Mouse (Mus musculus) testis, postnatal 14 days (tissue): ENCODE results near the gene Gm14496.
A peak's percentile ranks its signal among the peaks of the same experiment; 100 is the strongest.
"Not testable (repeated sequence)": the region's sequence is repeated elsewhere in the genome, so short reads cannot be mapped to it uniquely, and the experiment has no call there.

Experiments used
- DNase-seq: peaks from one replicate; pipeline ENCODE4 v3.0.0; 2021; ENCODE audit warnings: low spot score

Gm14496 gene

GRCm38 (mm10) chr2:181990829-181991228 lies at the start of gene Gm14496:
Gene Gm14496 (plus strand): TSS chr2:181991129.
- no peak for DNase-seq

DNA sequence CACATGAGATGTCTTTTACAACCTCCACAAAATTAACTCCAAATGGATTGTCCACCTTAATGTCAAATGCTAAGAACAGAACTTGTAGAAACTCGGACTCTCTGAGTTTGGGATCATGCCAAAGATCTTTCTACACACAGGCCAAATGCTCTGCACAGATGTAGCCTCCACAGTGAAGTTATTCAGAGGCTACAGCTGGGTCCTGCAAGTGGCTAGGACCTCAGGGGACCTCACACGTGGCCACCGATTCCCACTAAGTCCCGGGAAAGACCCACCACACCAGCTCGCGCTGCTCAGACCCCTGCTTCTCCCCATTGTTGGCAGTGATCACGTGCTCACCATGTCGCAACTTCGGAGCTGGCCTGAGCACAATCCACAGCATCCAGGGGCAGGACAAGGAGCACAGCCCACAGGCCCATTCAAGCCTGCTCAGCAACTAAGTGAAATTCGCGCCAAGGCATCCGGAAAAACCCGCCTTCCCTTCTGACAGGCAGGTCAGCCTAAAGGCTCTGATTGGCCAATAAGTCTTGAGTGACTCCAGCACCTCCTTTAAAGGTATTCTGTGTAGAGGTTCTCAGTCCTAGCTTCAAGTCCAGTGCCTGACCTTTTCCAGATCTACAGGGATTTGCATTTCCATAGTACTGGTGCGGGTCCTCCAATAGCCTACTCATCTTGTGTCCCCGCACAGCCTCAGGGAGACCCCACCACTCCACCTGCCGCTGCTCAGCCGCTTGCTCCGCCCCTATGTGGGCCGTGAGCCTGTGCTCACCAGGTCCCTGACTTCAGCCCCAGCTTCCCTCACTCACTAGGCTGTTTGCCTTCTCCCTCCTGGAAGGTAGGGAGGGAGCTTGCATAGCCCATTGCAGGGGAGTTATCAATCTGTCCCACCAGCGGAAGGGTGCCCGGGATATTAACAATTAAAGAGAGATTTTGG lies 37.9 kb upstream of the Gm14496 start:
- peak; percentile 16 for DNase-seq

GRCm38 (mm10) chr2:181968395-181968794 lies 22.5 kb upstream of the Gm14496 start:
- no peak for DNase-seq

GRCm38 (mm10) chr2:181969187-181969586 lies 21.7 kb upstream of the Gm14496 start:
- DNase-seq, result no peak

DNA sequence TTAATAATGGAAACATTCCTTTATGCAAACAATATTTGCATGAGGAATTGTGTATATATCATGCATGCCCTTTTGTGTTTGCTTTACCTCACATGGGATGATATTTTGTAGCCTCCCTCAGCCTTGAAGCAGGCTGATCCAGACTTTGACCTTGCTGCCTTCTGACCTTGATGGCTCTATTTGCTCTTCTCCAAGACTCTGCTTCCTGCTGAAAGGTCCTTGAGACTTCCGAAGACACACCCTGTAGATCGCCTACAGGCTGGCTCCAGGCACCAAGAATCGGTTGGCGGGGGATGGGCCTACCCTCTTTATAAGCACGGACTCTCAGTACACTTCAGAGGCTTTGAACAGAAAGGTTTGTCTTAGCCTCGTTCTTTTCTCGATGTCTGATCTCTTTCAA lies 9.0 kb upstream of the Gm14496 start:
- not testable (repeated sequence) for DNase-seq
